ENCODE assay signal across 10 mouse cellular contexts in genomic region chr7:25205355-25206093, GRCm38 (mm10). TPM values are rescaled to one million over a fixed set of nuclear protein-coding genes. Genes with fewer than 3 reads are reported as not detected.
DNase-seq lines count a peak whose midpoint lies in the region; ATAC-seq and TF ChIP-seq lines count a peak whose summit lies in the region.
"Had no signal": no experiment of that assay in that cellular context is flagged by ENCODE, and none has a peak within 500 bp of the region (broad histone marks: within the 10 kb centered on the region; RNA-seq: fewer than 3 reads in every experiment).

No protein-coding gene starts in this region.

- DNase-seq in heart, postnatal 0 days (ENCODE audit: low spot score): no peak
- DNase-seq in heart, postnatal 14 days: no peak
- peak; percentile 62 for DNase-seq in lung, postnatal 36 days
- DNase-seq in thymus, adult 2 months: peak; percentile 80
- no peak for DNase-seq in urinary bladder, postnatal 14 days (ENCODE audit: low spot score)
- no peak for DNase-seq in urinary bladder, adult 2 months (ENCODE audit: low spot score)
- DNase-seq in adrenal gland, postnatal 36 days: no peak
- DNase-seq: kidney, adult 11 months had no signal

- no peak overlapping the region for H3K4me2 ChIP-seq in heart, postnatal 0 days (ENCODE audit: low read depth, low read length)
- H3K4me2 ChIP-seq: neural tube, embryonic 15.5 days had no signal

- no peaks in the 10 kb centered on the region for H3K4me1 ChIP-seq in heart, postnatal 0 days (ENCODE audit: control insufficient read depth, insufficient read depth)
- peaks cover 50% of the 10 kb centered on the region for H3K4me1 ChIP-seq in thymus, adult 2 months (replicated peaks; ENCODE audit: control insufficient read depth, insufficient read depth, low read length)
- H3K4me1 ChIP-seq: neural tube, embryonic 15.5 days had no signal

- no peak for TF ChIP-seq CTCF in heart, postnatal 0 days (IDR thresholded peaks at IDR 0.05; ENCODE audit: low read depth)
- TF ChIP-seq CTCF in thymus, adult 2 months (IDR thresholded peaks at IDR 0.05; ENCODE audit: borderline replicate concordance, control insufficient read depth, extremely low read depth, insufficient read depth, low read length, poor library complexity): no peak

- no peak overlapping the region for H3K4me3 ChIP-seq in heart, postnatal 0 days (ENCODE audit: low read depth, low read length)
- H3K4me3 ChIP-seq in thymus, adult 2 months (ENCODE audit: control insufficient read depth, insufficient read depth, low read length): peak overlapping the region; percentile 25
- H3K4me3 ChIP-seq: neural tube, embryonic 15.5 days had no signal

- 74% methylated on average over 16 of the region's 16 CpGs for WGBS in heart, postnatal 0 days
- 11% methylated on average over 16 of the region's 16 CpGs for WGBS in thymus, adult 2 months

- H3K9me3 ChIP-seq in heart, postnatal 0 days (replicated peaks; ENCODE audit: control insufficient read depth, low read length): no peaks in the 10 kb centered on the region
- H3K9me3 ChIP-seq: neural tube, embryonic 15.5 days had no signal

- no peaks in the 10 kb centered on the region for H3K27me3 ChIP-seq in heart, postnatal 0 days (ENCODE audit: control insufficient read depth, insufficient read depth, low read length)
- H3K27me3 ChIP-seq in thymus, adult 2 months (ENCODE audit: control insufficient read depth, insufficient read depth, low read length): no peaks in the 10 kb centered on the region
- H3K27me3 ChIP-seq: neural tube, embryonic 15.5 days had no signal

- no peak overlapping the region for H3K9ac ChIP-seq in heart, postnatal 0 days (replicated peaks; ENCODE audit: low read depth, low read length)
- H3K9ac ChIP-seq: neural tube, embryonic 15.5 days had no signal

- TF ChIP-seq EP300 in heart, postnatal 0 days (IDR thresholded peaks at IDR 0.05; ENCODE audit: low read depth): no peak

- intact Hi-C loops in heart, postnatal 14 days (cut with DNase I): loop anchor here (1.0 kb wide), 1 partner anchor 27 kb away; no protein-coding TSS in a partner anchor

- no peak for ATAC-seq in heart, postnatal 0 days (ENCODE audit: insufficient read depth, low read depth)
- peak; percentile 77 for ATAC-seq in common myeloid progenitor, adult 5-6 weeks (replicated peaks; ENCODE audit: low read depth, poor library complexity, severe bottlenecking)

- H3K36me3 ChIP-seq in heart, postnatal 0 days (replicated peaks; ENCODE audit: control insufficient read depth, insufficient read depth, low read length): peaks cover 35% of the 10 kb centered on the region
- peaks cover 15% of the 10 kb centered on the region for H3K36me3 ChIP-seq in thymus, adult 2 months (ENCODE audit: control insufficient read depth, insufficient read depth, low read length)

- H3K27ac ChIP-seq in heart, postnatal 0 days (ENCODE audit: low read depth): peak overlapping the region; percentile 12; the same call in 1 of the 2 replicates
- H3K27ac ChIP-seq in thymus, adult 2 months (ENCODE audit: control insufficient read depth, insufficient read depth, low read length): peak overlapping the region; percentile 83
- H3K27ac ChIP-seq: neural tube, embryonic 15.5 days had no signal

- TF ChIP-seq POLR2A in thymus, adult 2 months (IDR thresholded peaks at IDR 0.05; ENCODE audit: control insufficient read depth, extremely low read depth, insufficient read depth, low read length, poor library complexity): no peak

RNA-seq across cellular contexts. Expression of gene Dedd2, which starts 14.9 kb away (rescaled TPM):
- total RNA-seq in heart, postnatal 0 days (2014; rRNA removed; ENCODE audit: low replicate concordance): 20.5 and 33.8 TPM in 2 replicates
- polyA plus RNA-seq in heart, postnatal 0 days (2015; fragmentation: Nextera tagmentation; extraction: Ambion mirVana): 9.5 and 11.0 TPM in 2 replicates
- 10 to 100 TPM; 17.9 to 19.2 TPM for total RNA-seq in heart, postnatal 14 days (2021)
- total RNA-seq in common myeloid progenitor, adult 5-6 weeks (2017): 16.4 and 17.6 TPM in 2 replicates
- 93.6 and 102 TPM in 2 replicates for polyA plus RNA-seq in thymus, adult 2 months (2012; rRNA removed)
- 13.8 and 14.2 TPM in 2 replicates for polyA plus RNA-seq in urinary bladder, adult 2 months (2012; rRNA removed)
- total RNA-seq in adrenal gland, postnatal 36 days (2021): 10 to 100 TPM; 16.7 to 17.7 TPM

RNA-seq across cellular contexts. Expression of gene Zfp526, which starts 15.7 kb away (rescaled TPM):
- 6.6 and 6.8 TPM in 2 replicates for total RNA-seq in heart, postnatal 0 days (2014; rRNA removed; ENCODE audit: low replicate concordance)
- 1.2 and 1.4 TPM in 2 replicates for polyA plus RNA-seq in heart, postnatal 0 days (2015; fragmentation: Nextera tagmentation; extraction: Ambion mirVana)
- total RNA-seq in heart, postnatal 14 days (2021): 1 to 10 TPM; 8.0 to 9.1 TPM
- 8.3 and 10.2 TPM in 2 replicates for total RNA-seq in common myeloid progenitor, adult 5-6 weeks (2017)
- polyA plus RNA-seq in thymus, adult 2 months (2012; rRNA removed): 38.2 and 46.5 TPM in 2 replicates
- 6.9 and 9.3 TPM in 2 replicates for polyA plus RNA-seq in urinary bladder, adult 2 months (2012; rRNA removed)
- 1 to 10 TPM; 9.3 to 9.4 TPM for total RNA-seq in adrenal gland, postnatal 36 days (2021)

RNA-seq across cellular contexts. Expression of gene Pou2f2, which starts 26.0 kb away (rescaled TPM):
- under 0.01 and 0.15 TPM in 2 replicates for total RNA-seq in heart, postnatal 0 days (2014; rRNA removed; ENCODE audit: low replicate concordance)
- polyA plus RNA-seq in heart, postnatal 0 days (2015; fragmentation: Nextera tagmentation; extraction: Ambion mirVana): 0.25 and 0.26 TPM in 2 replicates
- total RNA-seq in heart, postnatal 14 days (2021): under 1 TPM; 0.44 to 0.60 TPM
- total RNA-seq in common myeloid progenitor, adult 5-6 weeks (2017): 3.8 and 4.7 TPM in 2 replicates
- polyA plus RNA-seq in thymus, adult 2 months (2012; rRNA removed): 5.6 and 5.7 TPM in 2 replicates
- 0.65 and 1.0 TPM in 2 replicates for polyA plus RNA-seq in urinary bladder, adult 2 months (2012; rRNA removed)
- total RNA-seq in adrenal gland, postnatal 36 days (2021): 1 to 10 TPM in 1 of 2 experiments, under 1 TPM in 1; 0.86 to 1.3 TPM

RNA-seq across cellular contexts. Expression of gene Gsk3a, which starts 32.1 kb away (rescaled TPM):
- 62.1 and 64.7 TPM in 2 replicates for total RNA-seq in heart, postnatal 0 days (2014; rRNA removed; ENCODE audit: low replicate concordance)
- polyA plus RNA-seq in heart, postnatal 0 days (2015; fragmentation: Nextera tagmentation; extraction: Ambion mirVana): 5.3 and 5.9 TPM in 2 replicates
- 10 to 100 TPM; 58.6 to 66.6 TPM for total RNA-seq in heart, postnatal 14 days (2021)
- 50.5 and 58.1 TPM in 2 replicates for total RNA-seq in common myeloid progenitor, adult 5-6 weeks (2017)
- polyA plus RNA-seq in thymus, adult 2 months (2012; rRNA removed): 332 and 343 TPM in 2 replicates
- polyA plus RNA-seq in urinary bladder, adult 2 months (2012; rRNA removed): 79.0 and 83.3 TPM in 2 replicates
- total RNA-seq in adrenal gland, postnatal 36 days (2021): 10 to 100 TPM; 93.3 to 96.7 TPM

RNA-seq across cellular contexts. Expression of gene Erf, which starts 45.0 kb away (rescaled TPM):
- total RNA-seq in heart, postnatal 0 days (2014; rRNA removed; ENCODE audit: low replicate concordance): 41.4 and 66.8 TPM in 2 replicates
- 6.5 and 7.0 TPM in 2 replicates for polyA plus RNA-seq in heart, postnatal 0 days (2015; fragmentation: Nextera tagmentation; extraction: Ambion mirVana)
- 10 to 100 TPM; 32.8 to 33.2 TPM for total RNA-seq in heart, postnatal 14 days (2021)
- 8.9 and 10.9 TPM in 2 replicates for total RNA-seq in common myeloid progenitor, adult 5-6 weeks (2017)
- 59.4 and 60.4 TPM in 2 replicates for polyA plus RNA-seq in thymus, adult 2 months (2012; rRNA removed)
- polyA plus RNA-seq in urinary bladder, adult 2 months (2012; rRNA removed): 23.6 and 26.8 TPM in 2 replicates
- 10 to 100 TPM; 25.4 to 40.9 TPM for total RNA-seq in adrenal gland, postnatal 36 days (2021)

Comparison
In these comparisons a context has a peak if more than half of its experiments do, and no peak if none do; other contexts are left out.
1. DNase-seq: peak in lung, postnatal 36 days (single experiment) and thymus, adult 2 months (single experiment); none in heart, postnatal 0 days (single experiment), heart, postnatal 14 days (0 of 2), urinary bladder, postnatal 14 days (single experiment), urinary bladder, adult 2 months (single experiment) and adrenal gland, postnatal 36 days (0 of 2).